Mouse (Mus musculus) forebrain, postnatal 0 days (tissue): ENCODE data around the gene Armc2. TPM values are rescaled to one million over a fixed set of nuclear protein-coding genes. Genes with fewer than 3 reads are reported as not detected.

ENCODE experiments used
- ATAC-seq: fragments of 200-750 bp; cut with Nextera tagmentation; 2 replicates; pipeline ENCODE4 v1.8.0; 2017; ENCODE audit warnings: mild to moderate bottlenecking, moderate library complexity
- DNase-seq: peaks from one replicate; pipeline ENCODE4 v3.0.0-alpha.2; 2015
- H3K27ac ChIP-seq: fragments of 300-500 bp; sonication (generic); 2 replicates; pipeline ENCODE4 v1.5.1; 2014; ENCODE audit warnings: low read depth, mild to moderate bottlenecking, antibody characterized with exemption, low read length, moderate library complexity, mixed read lengths
- H3K27me3 ChIP-seq: fragments of 300-500 bp; sonication (generic); 2 replicates; pipeline ENCODE4 v1.6.1; 2014; ENCODE audit warnings: mild to moderate bottlenecking, low read length, mixed read lengths; ENCODE audit not compliant: insufficient read depth
- H3K36me3 ChIP-seq: fragments of 300-500 bp; sonication (generic); 2 replicates; pipeline ENCODE4 v1.6.1; 2014; ENCODE audit warnings: mild to moderate bottlenecking, moderate library complexity; ENCODE audit not compliant: insufficient read depth
- H3K4me1 ChIP-seq: fragments of 300-500 bp; sonication (generic); 2 replicates; pipeline ENCODE4 v1.6.1; 2014; ENCODE audit warnings: antibody characterized with exemption; ENCODE audit not compliant: insufficient read depth
- H3K4me2 ChIP-seq: fragments of 300-500 bp; sonication (generic); 2 replicates; pipeline ENCODE4 v1.6.1; 2014; ENCODE audit warnings: low read depth, mild to moderate bottlenecking, moderate library complexity
- H3K4me3 ChIP-seq: fragments of 300-500 bp; sonication (generic); 2 replicates; pipeline ENCODE4 v1.5.1; 2014; ENCODE audit warnings: low read depth, low read length, mixed read lengths
- H3K9ac ChIP-seq: fragments of 300-500 bp; sonication (generic); 2 replicates; pipeline ENCODE4 v1.6.1; 2014; ENCODE audit warnings: mild to moderate bottlenecking
- H3K9me3 ChIP-seq: fragments of 300-500 bp; sonication (generic); 2 replicates; pipeline ENCODE4 v1.6.1; 2016; ENCODE audit warnings: low read length
- CTCF ChIP-seq: sonication (generic); IDR thresholded peaks from 2 replicates; pipeline ENCODE4 v1.5.1; 2016; ENCODE audit warnings: antibody characterized with exemption, control low read depth, low read depth
- WGBS: fragments of 180-500 bp; shearing (Covaris S2); extraction: QIAGEN DNeasy Blood & Tissue Kit; methylation state at CpG from one replicate; pipeline ENCODE4 v1.1.7; 2014; 5-methylcytosine and 5-hydroxymethylcytosine counted together
- polyA plus RNA-seq: library from polyadenylated mRNA; unstranded; fragments of >200 nt; fragmentation: Nextera tagmentation; extraction: Ambion mirVana; gene quantifications from 2 replicates; pipeline ENCODE4 v1.2.1, GENCODE M21; 2015
- total RNA-seq: library from RNA; depleted of rRNA; stranded (reverse); fragments of >200 nt; gene quantifications from 2 replicates; pipeline ENCODE4 v1.2.3, GENCODE M21; 2014; rRNA removed

Gene Armc2
- total and polyA plus RNA-seq, 2 experiments from 2014 or later, result 11.4 to 14.1 TPM

- no peak for TF ChIP-seq CTCF
- H3K4me2 ChIP-seq, result no peak overlapping the region
- H3K27me3 ChIP-seq, result no peaks in the 10 kb centered on the region
- H3K9me3 ChIP-seq, result no peaks in the 10 kb centered on the region
- no peak overlapping the region for H3K4me3 ChIP-seq
- H3K4me1 ChIP-seq, result peaks cover 5% of the 10 kb centered on the region; the same call in 1 of the 2 replicates
- ATAC-seq (no peak), DNase-seq (no peak)
- no peaks in the 10 kb centered on the region for H3K36me3 ChIP-seq
- no peak overlapping the region for H3K9ac ChIP-seq
- H3K27ac ChIP-seq, result no peak overlapping the region
Measured at GRCm38 (mm10) chr10:41875624-41876023, 142.6 kb downstream of the Armc2 start.

- no peak overlapping the region for H3K4me2 ChIP-seq
- no peaks in the 10 kb centered on the region for H3K9me3 ChIP-seq
- 64% methylated on average over 2 of the region's 2 CpGs for WGBS
- H3K27me3 ChIP-seq, result no peaks in the 10 kb centered on the region
- ATAC-seq (no peak), DNase-seq (no peak)
- no peaks in the 10 kb centered on the region for H3K36me3 ChIP-seq
- no peak overlapping the region for H3K9ac ChIP-seq
- no peak overlapping the region for H3K4me3 ChIP-seq
- peaks cover 2% of the 10 kb centered on the region; the same call in 1 of the 2 replicates for H3K4me1 ChIP-seq
- H3K27ac ChIP-seq, result no peak overlapping the region
- TF ChIP-seq CTCF, result no peak
Measured at GRCm38 (mm10) chr10:41871564-41871963, 146.7 kb downstream of the Armc2 start.

- Histone ChIP-seq H3K4me3 (no peak overlapping the region), H3K9me3 (no peaks in the 10 kb centered on the region), H3K27ac (no peak overlapping the region), H3K4me1 (peaks cover 6% of the 10 kb centered on the region; the same call in 1 of the 2 replicates), H3K27me3 (no peaks in the 10 kb centered on the region), H3K36me3 (no peaks in the 10 kb centered on the region), H3K9ac (no peak overlapping the region), H3K4me2 (no peak overlapping the region)
- no peak for ATAC-seq
- WGBS, result 46% methylated on average over 2 of the region's 2 CpGs
- TF ChIP-seq CTCF, result no peak
- DNase-seq, result no peak
Measured at GRCm38 (mm10) chr10:41870101-41870500, 148.1 kb downstream of the Armc2 start.

GRCm38 (mm10) chr10:41867956-41868355 is 150.3 kb downstream of the Armc2 start:
- Histone ChIP-seq H3K27ac (no peak overlapping the region), H3K4me2 (no peak overlapping the region), H3K9ac (no peak overlapping the region), H3K9me3 (no peaks in the 10 kb centered on the region), H3K4me1 (peaks cover 6% of the 10 kb centered on the region; the same call in 1 of the 2 replicates), H3K4me3 (no peak overlapping the region), H3K36me3 (no peaks in the 10 kb centered on the region), H3K27me3 (no peaks in the 10 kb centered on the region)
- ATAC-seq (no peak), DNase-seq (no peak)
- 81% methylated on average over 5 of the region's 5 CpGs for WGBS
- TF ChIP-seq CTCF, result no peak

- Histone ChIP-seq H3K9me3 (no peaks in the 10 kb centered on the region), H3K4me2 (no peak overlapping the region), H3K27ac (0 out of 2 replicates have a peak overlapping the region, but pooled peaks have one; percentile 29), H3K36me3 (no peaks in the 10 kb centered on the region), H3K4me1 (peaks cover 6% of the 10 kb centered on the region; the same call in 1 of the 2 replicates), H3K27me3 (no peaks in the 10 kb centered on the region), H3K9ac (no peak overlapping the region), H3K4me3 (no peak overlapping the region)
- DNase-seq (no peak), ATAC-seq (peak; percentile 14; the same call in 1 of the 2 replicates)
- TF ChIP-seq CTCF, result no peak
Measured at GRCm38 (mm10) chr10:41866838-41867154, 151.4 kb downstream of the Armc2 start.

- Histone ChIP-seq H3K27ac (0 out of 2 replicates have a peak overlapping the region, but pooled peaks have one; percentile 29), H3K4me2 (no peak overlapping the region), H3K4me3 (no peak overlapping the region), H3K9me3 (no peaks in the 10 kb centered on the region), H3K9ac (no peak overlapping the region), H3K36me3 (no peaks in the 10 kb centered on the region), H3K27me3 (no peaks in the 10 kb centered on the region), H3K4me1 (peaks cover 6% of the 10 kb centered on the region; the same call in 1 of the 2 replicates)
- no peak for TF ChIP-seq CTCF
- 77% methylated on average over 3 of the region's 3 CpGs for WGBS
- ATAC-seq (peak; percentile 64; the same call in 1 of the 2 replicates), DNase-seq (no peak)
Measured at GRCm38 (mm10) chr10:41866069-41866837, 152.0 kb downstream of the Armc2 start.

Other genes with a start within 250 kb of the Armc2 start
- gene Cep57l1, start 208.6 kb downstream of the Armc2 start, total RNA-seq, result 10.3 and 11.7 TPM in 2 replicates
- 7.3 and 10.2 TPM in 2 replicates for gene Cep57l1, start 208.6 kb downstream of the Armc2 start, polyA plus RNA-seq
- gene Sesn1, start 208.5 kb downstream of the Armc2 start, total RNA-seq, result 43.4 and 44.4 TPM in 2 replicates
- gene Sesn1, start 208.5 kb downstream of the Armc2 start, polyA plus RNA-seq, result 28.4 and 34.0 TPM in 2 replicates